Mouse (Mus musculus) E14TG2a.4 (cell line): ENCODE results near the gene Olfr180.

Source experiments
- CTCF ChIP-seq: conservative IDR thresholded peaks from 2 replicates; pipeline ENCODE4 v1.5.1; 2014; ENCODE audit warnings: low read length
- POU5F1 ChIP-seq: IDR thresholded peaks from 2 replicates; pipeline ENCODE4 v1.6.1; 2014; ENCODE audit warnings: low read length, borderline replicate concordance

GRCm38 (mm10) chr16:58874668-58875067, 54.5 kb downstream of the Olfr180 start, which contains the start of gene Olfr177:
- no peak for TF ChIP-seq POU5F1
- TF ChIP-seq CTCF: no peak
